Mouse (Mus musculus) bone marrow, adult 2 months (tissue): ENCODE data around the gene Usp37.

Experiments
- CTCF ChIP-seq: fragments of 200-500 bp; IDR thresholded peaks from 2 replicates; pipeline ENCODE4 v1.5.1; 2011; ENCODE audit warnings: low read length, control low read depth; ENCODE audit not compliant: control insufficient read depth, insufficient read depth
- POLR2A ChIP-seq: fragments of 200-500 bp; IDR thresholded peaks from 2 replicates; pipeline ENCODE4 v1.6.1; 2011; ENCODE audit warnings: low read depth, mild to moderate bottlenecking, control low read depth, low read length, borderline replicate concordance; ENCODE audit not compliant: control insufficient read depth

- TF ChIP-seq CTCF = no peak
- TF ChIP-seq POLR2A = no peak
These were observed 38.7 kb downstream of the Usp37 start for GRCm38 (mm10) chr1:74505393-74505720.
